Mouse (Mus musculus) monocyte, adult 2 months (primary cell): ENCODE results near the gene Cnga4.
"Not testable (repeated sequence)": the region's sequence is repeated elsewhere in the genome, so short reads cannot be mapped to it uniquely, and the experiment has no call there.

ENCODE experiments used
- DNase-seq, 2 experiments: peaks; one replicate each; pipeline ENCODE4 v3.0.0; 2022; ENCODE audit warnings: low spot score in 2 of 2, low read depth in 1 of 2

Cnga4 gene

GRCm38 (mm10) chr7:105414385-105414784 lies 10.0 kb downstream of the Cnga4 start:
- DNase-seq, result no peak

GRCm38 (mm10) chr7:105416529-105416928 lies 12.2 kb downstream of the Cnga4 start:
- DNase-seq, result no peak

DNA sequence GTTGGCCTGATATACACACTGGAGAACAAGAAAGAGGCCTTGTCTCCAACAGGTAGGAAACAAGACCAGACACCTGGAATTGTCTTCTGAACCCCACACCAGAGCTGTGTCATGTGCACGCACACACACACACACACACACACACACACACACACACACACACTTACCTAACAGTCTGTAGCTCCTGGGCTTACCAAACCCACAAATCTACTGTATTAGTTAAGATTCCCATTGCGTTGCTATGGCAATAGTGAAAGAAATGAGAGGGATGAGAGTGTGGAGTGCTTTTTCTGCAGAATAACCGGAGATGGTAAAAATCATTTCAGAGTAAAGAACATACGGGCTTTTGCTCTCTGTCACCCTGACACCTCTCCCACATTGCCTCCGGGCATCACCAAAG lies 13.7 kb downstream of the Cnga4 start:
- DNase-seq, result no peak

GRCm38 (mm10) chr7:105420903-105421302 lies 16.5 kb downstream of the Cnga4 start:
- DNase-seq, result no peak

GRCm38 (mm10) chr7:105424368-105424767 lies 20.0 kb downstream of the Cnga4 start:
- DNase-seq, result no peak

DNA sequence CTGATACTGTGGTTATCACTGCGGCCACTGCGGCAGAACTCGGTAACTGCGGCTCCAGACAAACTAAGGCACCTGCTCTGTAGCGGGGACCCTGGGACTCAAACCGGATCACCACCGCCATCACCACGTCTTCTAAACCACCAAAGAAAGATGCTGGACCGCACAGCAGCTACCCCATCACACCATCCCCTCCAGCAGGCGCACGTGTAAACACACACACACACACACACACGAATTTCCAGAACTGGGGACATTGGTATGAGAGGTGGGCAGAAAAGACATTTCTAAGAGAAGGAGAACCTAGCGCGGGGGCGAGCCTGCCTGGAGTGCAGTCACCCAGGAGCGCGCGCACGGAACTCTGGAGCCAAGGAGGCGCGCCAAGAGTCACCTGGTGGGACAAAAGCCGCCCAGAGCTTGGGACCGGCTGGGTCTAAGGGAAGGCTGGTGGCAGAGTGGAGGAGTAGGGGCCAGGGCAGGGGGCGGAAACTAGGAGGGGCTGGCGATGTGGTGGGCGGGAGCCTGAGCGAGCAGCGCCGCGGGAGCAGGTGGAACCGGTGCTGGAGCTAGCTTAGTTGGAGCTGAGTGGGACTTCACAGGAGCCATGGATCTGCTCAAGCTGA lies 21.2 kb downstream of the Cnga4 start, which contains the start of gene Cckbr:
Cckbr (plus strand) TSS at position 308 of the 620 bp plus-strand sequence.
- DNase-seq, result no peak

DNA sequence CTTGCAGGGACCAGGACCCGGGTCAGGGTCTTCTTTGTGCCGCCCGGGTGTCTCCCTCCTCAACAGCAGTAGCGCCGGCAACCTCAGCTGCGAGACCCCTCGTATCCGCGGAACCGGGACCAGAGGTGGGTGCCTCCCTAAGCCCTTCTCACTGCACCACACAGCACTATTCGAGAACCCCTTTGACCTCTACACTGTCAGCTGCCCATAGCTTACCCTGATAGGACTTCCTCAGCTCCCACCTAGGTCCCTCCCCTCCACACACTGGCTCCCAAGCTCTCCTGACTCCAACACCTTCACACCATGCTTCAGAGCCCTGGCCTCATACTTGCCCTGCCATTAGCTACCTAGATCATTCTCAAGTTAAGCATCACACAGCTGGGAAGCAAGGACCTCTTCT lies 21.7 kb downstream of the Cnga4 start:
- DNase-seq, result no peak

GRCm38 (mm10) chr7:105432058-105432457 lies 27.7 kb downstream of the Cnga4 start:
- no peak for DNase-seq

DNA sequence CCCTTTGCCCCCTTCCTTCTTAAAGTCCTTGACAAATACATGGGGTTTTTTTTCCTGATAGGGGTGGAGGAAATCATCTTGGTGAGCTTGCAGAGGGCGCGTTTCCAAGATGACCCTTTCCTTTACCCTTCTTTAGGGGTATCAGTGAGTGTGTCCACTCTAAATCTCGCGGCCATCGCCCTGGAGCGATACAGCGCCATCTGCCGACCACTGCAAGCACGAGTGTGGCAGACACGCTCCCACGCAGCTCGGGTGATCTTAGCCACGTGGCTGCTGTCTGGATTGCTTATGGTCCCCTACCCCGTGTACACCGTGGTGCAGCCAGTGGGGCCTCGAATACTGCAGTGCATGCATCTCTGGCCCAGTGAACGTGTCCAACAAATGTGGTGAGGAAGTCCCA lies 29.5 kb downstream of the Cnga4 start:
- no peak for DNase-seq

DNA sequence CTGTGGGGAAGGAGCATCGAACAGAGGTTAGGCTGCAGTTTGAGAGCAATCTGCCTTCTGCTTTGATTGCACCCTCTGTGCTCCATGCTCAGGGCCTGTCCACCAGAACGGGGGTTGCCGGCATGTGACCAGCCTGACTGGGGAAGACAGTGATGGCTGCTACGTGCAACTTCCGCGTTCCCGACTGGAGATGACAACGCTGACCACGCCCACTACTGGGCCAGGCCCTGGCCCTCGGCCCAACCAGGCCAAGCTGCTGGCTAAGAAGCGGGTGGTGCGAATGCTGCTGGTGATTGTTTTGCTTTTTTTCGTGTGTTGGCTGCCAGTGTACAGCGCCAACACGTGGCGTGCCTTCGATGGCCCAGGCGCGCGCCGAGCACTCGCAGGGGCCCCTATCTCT lies 30.4 kb downstream of the Cnga4 start:
- DNase-seq, result no peak

- no peak for DNase-seq
These were observed 33.8 kb downstream of the Cnga4 start for GRCm38 (mm10) chr7:105437979-105438772.

GRCm38 (mm10) chr7:105441426-105441825 lies 37.1 kb downstream of the Cnga4 start:
- DNase-seq, result no peak

DNA sequence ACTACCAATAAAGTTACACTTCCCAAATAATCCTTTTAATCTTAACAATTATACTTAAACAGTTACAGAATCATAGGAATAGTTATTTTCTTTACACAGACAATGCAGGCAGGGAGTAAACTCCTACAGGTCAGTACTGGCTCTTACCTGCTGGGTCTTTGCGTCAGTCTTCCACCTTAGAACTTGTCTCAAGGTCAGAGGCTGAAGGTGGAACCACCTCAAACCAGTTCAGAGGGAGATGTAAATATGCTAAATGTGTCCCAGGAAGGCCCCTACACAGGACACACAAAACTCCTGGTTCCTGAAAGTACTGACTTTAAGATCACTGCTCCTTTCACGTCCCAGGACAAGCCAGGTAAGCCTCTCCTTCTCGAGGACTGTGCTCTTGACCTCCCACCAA lies 40.7 kb downstream of the Cnga4 start:
- no peak for DNase-seq

GRCm38 (mm10) chr7:105453345-105453744 lies 49.0 kb downstream of the Cnga4 start:
- not testable (repeated sequence) for DNase-seq
